Mouse (Mus musculus): Measurements from ENCODE around the gene 9430097D07Rik. TPM values are rescaled to one million over a fixed set of nuclear protein-coding genes. Genes with fewer than 3 reads are reported as not detected.

The 9430097D07Rik gene
- polyA plus RNA-seq, 1 experiment from 2014 or later, result 0.08 TPM

DNA sequence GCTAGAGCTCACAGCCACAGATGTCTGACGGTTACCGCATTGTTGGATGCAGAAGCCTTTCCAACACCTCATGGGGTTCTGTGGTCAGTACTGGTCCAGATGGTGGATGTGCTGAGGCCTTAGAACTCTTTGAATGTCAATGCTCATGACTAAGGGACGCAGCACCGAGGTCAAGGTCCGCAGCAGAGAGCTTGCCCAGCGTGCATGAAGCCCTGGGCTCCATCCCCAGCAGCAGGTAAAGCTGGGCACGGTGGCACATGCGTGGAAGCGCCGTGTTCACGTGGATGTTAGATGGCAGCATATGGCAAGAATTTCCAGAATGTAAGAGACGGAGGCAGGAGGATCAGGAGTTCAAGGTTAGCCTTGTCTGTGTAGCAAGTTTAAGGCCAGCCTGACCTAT lies 49.7 kb downstream of the 9430097D07Rik start:
- no peak overlapping the region for H3K4me2 ChIP-seq (ENCODE audit: low read length)
- 88% methylated on average over 12 of the region's 12 CpGs for WGBS
- H3K27ac ChIP-seq, result no peak overlapping the region
- DNase-seq (ENCODE audit: low spot score), result no peak
- no peak for ATAC-seq (replicated peaks; ENCODE audit: low FRiP score, low read depth)
- TF ChIP-seq CTCF (IDR thresholded peaks at IDR 0.05; ENCODE audit: low read depth), result no peak
- H3K9ac ChIP-seq (ENCODE audit: low read depth, low read length), result no peak overlapping the region
- no peaks in the 10 kb centered on the region for H3K4me1 ChIP-seq (replicated peaks; ENCODE audit: insufficient read depth, low read length)
- H3K27me3 ChIP-seq (ENCODE audit: insufficient read depth, low read length), result no peaks in the 10 kb centered on the region
- H3K36me3 ChIP-seq (ENCODE audit: insufficient read depth, low read length), result no peaks in the 10 kb centered on the region
- no peaks in the 10 kb centered on the region for H3K9me3 ChIP-seq (replicated peaks; ENCODE audit: low read length)
- H3K4me3 ChIP-seq (replicated peaks; ENCODE audit: low read depth, low read length), result no peak overlapping the region

GRCm38 (mm10) chr2:32524536-32525031 lies 50.9 kb downstream of the 9430097D07Rik start:
- 84% methylated on average over 13 of the region's 13 CpGs for WGBS
- Histone ChIP-seq H3K4me2 (ENCODE audit: low read length) (no peak overlapping the region), H3K4me3 (replicated peaks; ENCODE audit: low read depth, low read length) (no peak overlapping the region), H3K36me3 (ENCODE audit: insufficient read depth, low read length) (no peaks in the 10 kb centered on the region), H3K27ac (no peak overlapping the region), H3K9me3 (replicated peaks; ENCODE audit: low read length) (no peaks in the 10 kb centered on the region), H3K9ac (ENCODE audit: low read depth, low read length) (no peak overlapping the region), H3K4me1 (replicated peaks; ENCODE audit: insufficient read depth, low read length) (no peaks in the 10 kb centered on the region), H3K27me3 (ENCODE audit: insufficient read depth, low read length) (no peaks in the 10 kb centered on the region)
- no peak for DNase-seq (ENCODE audit: low spot score)
- 0 out of 2 replicates have a peak, but pooled peaks have one; percentile 23 for ATAC-seq (replicated peaks; ENCODE audit: low FRiP score, low read depth)
- TF ChIP-seq CTCF (IDR thresholded peaks at IDR 0.05; ENCODE audit: low read depth), result no peak

Other genes with a start within 250 kb of the 9430097D07Rik start
- 33.7 and 33.8 TPM in 2 replicates for gene Ciz1, start 223.4 kb downstream of the 9430097D07Rik start, polyA plus RNA-seq (2015; fragmentation: Nextera tagmentation; extraction: Ambion mirVana)
- gene Dnm1, start 222.3 kb downstream of the 9430097D07Rik start, polyA plus RNA-seq (2015; fragmentation: Nextera tagmentation; extraction: Ambion mirVana), result 5.3 and 5.6 TPM in 2 replicates
- 87.0 and 96.8 TPM in 2 replicates for gene 1110008P14Rik, start 193.7 kb downstream of the 9430097D07Rik start, polyA plus RNA-seq (2015; fragmentation: Nextera tagmentation; extraction: Ambion mirVana)
- 43.5 and 50.3 TPM in 2 replicates for gene Lcn2, start 187.4 kb downstream of the 9430097D07Rik start, polyA plus RNA-seq (2015; fragmentation: Nextera tagmentation; extraction: Ambion mirVana)
- 44.1 and 44.8 TPM in 2 replicates for gene Ptges2, start 179.8 kb downstream of the 9430097D07Rik start, polyA plus RNA-seq (2015; fragmentation: Nextera tagmentation; extraction: Ambion mirVana)
- gene Naif1, start 125.2 kb downstream of the 9430097D07Rik start, polyA plus RNA-seq (2015; fragmentation: Nextera tagmentation; extraction: Ambion mirVana), result 4.7 TPM in 2 replicates
- 15.0 and 16.9 TPM in 2 replicates for gene Slc25a25, start 124.2 kb downstream of the 9430097D07Rik start, polyA plus RNA-seq (2015; fragmentation: Nextera tagmentation; extraction: Ambion mirVana)
- gene Fam102a, start 40.4 kb downstream of the 9430097D07Rik start, polyA plus RNA-seq (2015; fragmentation: Nextera tagmentation; extraction: Ambion mirVana), result 13.9 and 16.9 TPM in 2 replicates
- 105 and 110 TPM in 2 replicates for gene Dpm2, start 4.8 kb downstream of the 9430097D07Rik start, polyA plus RNA-seq (2015; fragmentation: Nextera tagmentation; extraction: Ambion mirVana)
- 0.42 and 0.61 TPM in 2 replicates for gene Pip5kl1, start 887 bp downstream of the 9430097D07Rik start, polyA plus RNA-seq (2015; fragmentation: Nextera tagmentation; extraction: Ambion mirVana)
- 15.8 and 18.1 TPM in 2 replicates for gene St6galnac4, start 11.4 kb upstream of the 9430097D07Rik start, polyA plus RNA-seq (2015; fragmentation: Nextera tagmentation; extraction: Ambion mirVana)
- 13.7 and 15.3 TPM in 2 replicates for gene St6galnac6, start 24.0 kb upstream of the 9430097D07Rik start, polyA plus RNA-seq (2015; fragmentation: Nextera tagmentation; extraction: Ambion mirVana)
- 38.7 and 41.6 TPM in 2 replicates for gene Ak1, start 46.1 kb upstream of the 9430097D07Rik start, polyA plus RNA-seq (2015; fragmentation: Nextera tagmentation; extraction: Ambion mirVana)
- gene Eng, start 70.9 kb upstream of the 9430097D07Rik start, polyA plus RNA-seq (2015; fragmentation: Nextera tagmentation; extraction: Ambion mirVana), result 71.6 and 76.3 TPM in 2 replicates
- gene Fpgs, start 128.5 kb upstream of the 9430097D07Rik start, polyA plus RNA-seq (2015; fragmentation: Nextera tagmentation; extraction: Ambion mirVana), result 36.1 and 36.2 TPM in 2 replicates
- gene Cdk9, start 137.4 kb upstream of the 9430097D07Rik start, polyA plus RNA-seq (2015; fragmentation: Nextera tagmentation; extraction: Ambion mirVana), result 87.4 and 90.6 TPM in 2 replicates
- gene Sh2d3c, start 145.4 kb upstream of the 9430097D07Rik start, polyA plus RNA-seq (2015; fragmentation: Nextera tagmentation; extraction: Ambion mirVana), result 31.1 and 31.3 TPM in 2 replicates
- 0.11 TPM in 1 of 2 replicates, not detected in the other for gene 6330409D20Rik, start 165.3 kb upstream of the 9430097D07Rik start, polyA plus RNA-seq (2015; fragmentation: Nextera tagmentation; extraction: Ambion mirVana)
- 74.9 and 79.4 TPM in 2 replicates for gene Tor2a, start 181.6 kb upstream of the 9430097D07Rik start, polyA plus RNA-seq (2015; fragmentation: Nextera tagmentation; extraction: Ambion mirVana)
- gene Ttc16, start 199.9 kb upstream of the 9430097D07Rik start, polyA plus RNA-seq (2015; fragmentation: Nextera tagmentation; extraction: Ambion mirVana), result 0.13 and 0.18 TPM in 2 replicates
- 7.0 and 7.8 TPM in 2 replicates for gene Ptrh1, start 200.1 kb upstream of the 9430097D07Rik start, polyA plus RNA-seq (2015; fragmentation: Nextera tagmentation; extraction: Ambion mirVana)
- gene Cfap157, start 208.7 kb upstream of the 9430097D07Rik start, polyA plus RNA-seq (2015; fragmentation: Nextera tagmentation; extraction: Ambion mirVana), result 0.45 and 0.48 TPM in 2 replicates